Mouse (Mus musculus) lung, postnatal 0 days (tissue): Measurements from ENCODE around the gene Polr1e. TPM values are rescaled to one million over a fixed set of nuclear protein-coding genes. Genes with fewer than 3 reads are reported as not detected.
"Not testable (repeated sequence)": the region's sequence is repeated elsewhere in the genome, so short reads cannot be mapped to it uniquely, and the experiment has no call there.

ENCODE experiments used
- ATAC-seq: fragments of 200-750 bp; cut with Nextera tagmentation; 2 replicates; pipeline ENCODE4 v1.8.0; 2017; ENCODE audit warnings: moderate library complexity
- DNase-seq: peaks from one replicate; pipeline ENCODE4 v3.0.0-alpha.2; 2016; ENCODE audit warnings: low spot score
- H3K27ac ChIP-seq: fragments of 300-500 bp; sonication (generic); 2 replicates; pipeline ENCODE4 v1.5.1; 2014; ENCODE audit warnings: antibody characterized with exemption, mild to moderate bottlenecking, low read length, mixed read lengths
- H3K27me3 ChIP-seq: fragments of 300-500 bp; sonication (generic); replicated peaks from 2 replicates; pipeline ENCODE4 v1.6.1; 2014; ENCODE audit warnings: low read length, mixed read lengths; ENCODE audit not compliant: insufficient read depth
- H3K36me3 ChIP-seq: fragments of 300-500 bp; sonication (generic); 2 replicates; pipeline ENCODE4 v1.6.1; 2014; ENCODE audit warnings: low read length, mixed read lengths; ENCODE audit not compliant: insufficient read depth
- H3K4me1 ChIP-seq: fragments of 300-500 bp; sonication (generic); 2 replicates; pipeline ENCODE4 v1.6.1; 2014; ENCODE audit warnings: antibody characterized with exemption, low read depth, low read length, mixed read lengths; ENCODE audit not compliant: insufficient read depth
- H3K4me2 ChIP-seq: fragments of 300-500 bp; sonication (generic); replicated peaks from 2 replicates; pipeline ENCODE4 v1.6.1; 2014; ENCODE audit warnings: low read depth, mild to moderate bottlenecking, low read length, moderate library complexity, mixed read lengths
- H3K4me3 ChIP-seq: fragments of 300-500 bp; sonication (generic); 2 replicates; pipeline ENCODE4 v1.5.1; 2014; ENCODE audit warnings: low read depth, low read length
- H3K9ac ChIP-seq: fragments of 300-500 bp; sonication (generic); replicated peaks from 2 replicates; pipeline ENCODE4 v1.6.1; 2014; ENCODE audit warnings: low read depth, mild to moderate bottlenecking
- H3K9me3 ChIP-seq: fragments of 300-500 bp; sonication (generic); 2 replicates; pipeline ENCODE4 v1.6.1; 2016; ENCODE audit warnings: low read length, mixed read lengths
- CTCF ChIP-seq: IDR thresholded peaks from 2 replicates; pipeline ENCODE4 v1.5.1; 2016; ENCODE audit warnings: antibody characterized with exemption, mild to moderate bottlenecking
- EP300 ChIP-seq: IDR thresholded peaks from 2 replicates; pipeline ENCODE4 v1.6.1; 2016; ENCODE audit warnings: antibody characterized with exemption, mild to moderate bottlenecking, control low read depth
- WGBS: fragments of 180-500 bp; shearing (Covaris S2); extraction: QIAGEN DNeasy Blood & Tissue Kit; methylation state at CpG from one replicate; pipeline ENCODE4 v1.1.7; 2014; 5-methylcytosine and 5-hydroxymethylcytosine counted together
- polyA plus RNA-seq: library from polyadenylated mRNA; unstranded; fragments of >200 nt; fragmentation: Nextera tagmentation; extraction: Ambion mirVana; gene quantifications from 2 replicates; pipeline ENCODE4 v1.2.1, GENCODE M21; 2015

Gene Polr1e
- polyA plus RNA-seq, 1 experiment from 2014 or later, result 13.1 TPM

- Histone ChIP-seq H3K9ac (no peak overlapping the region), H3K9me3 (no peaks in the 10 kb centered on the region), H3K27me3 (no peaks in the 10 kb centered on the region), H3K4me3 (no peak overlapping the region), H3K36me3 (no peaks in the 10 kb centered on the region), H3K27ac (no peak overlapping the region), H3K4me2 (no peak overlapping the region), H3K4me1 (no peaks in the 10 kb centered on the region)
- WGBS, result 76% methylated on average over 6 of the region's 6 CpGs
- no peak for TF ChIP-seq EP300
- TF ChIP-seq CTCF, result no peak
- no peak for DNase-seq
- ATAC-seq, result no peak
Observed at GRCm38 (mm10) chr4:45073544-45073943, 55.2 kb downstream of the Polr1e start.

- H3K36me3 ChIP-seq, H3K4me3 ChIP-seq, H3K4me1 ChIP-seq, ATAC-seq, H3K4me2 ChIP-seq, H3K27me3 ChIP-seq, H3K9ac ChIP-seq, DNase-seq, H3K27ac ChIP-seq, H3K9me3 ChIP-seq: not testable (repeated sequence)
- 83% methylated on average over 3 of the region's 4 CpGs for WGBS
Observed at GRCm38 (mm10) chr4:45081041-45081440, 62.7 kb downstream of the Polr1e start.

- Histone ChIP-seq H3K27ac (no peak overlapping the region), H3K4me2 (no peak overlapping the region), H3K4me3 (no peak overlapping the region), H3K9me3 (no peaks in the 10 kb centered on the region), H3K9ac (no peak overlapping the region), H3K27me3 (no peaks in the 10 kb centered on the region), H3K4me1 (no peaks in the 10 kb centered on the region; the same call in 1 of the 2 replicates), H3K36me3 (no peaks in the 10 kb centered on the region)
- ATAC-seq, result no peak
- WGBS, result 75% methylated on average over 9 of the region's 9 CpGs
- TF ChIP-seq EP300 (no peak), CTCF (no peak)
- no peak for DNase-seq
Observed at GRCm38 (mm10) chr4:45082951-45083350, 64.6 kb downstream of the Polr1e start.

GRCm38 (mm10) chr4:45083487-45083886 is 65.1 kb downstream of the Polr1e start:
- H3K9me3 ChIP-seq, result no peaks in the 10 kb centered on the region
- WGBS, result 5% methylated on average over 8 of the region's 8 CpGs
- no peaks in the 10 kb centered on the region; the same call in 1 of the 2 replicates for H3K4me1 ChIP-seq

GRCm38 (mm10) chr4:45084021-45084894 is 65.9 kb downstream of the Polr1e start, which contains the start of gene Fbxo10:
Gene Fbxo10 (minus strand): TSS chr4:45084604.
- H3K4me2 ChIP-seq, result peak within 1 kb of the TSS; percentile 99
- peak within 1 kb of the TSS; percentile 74 for H3K27ac ChIP-seq
- DNase-seq, result peak; percentile 98
- under 1% methylated on average over 68 of the region's 77 CpGs for WGBS
- no peaks in the 10 kb centered on the region for H3K27me3 ChIP-seq
- H3K4me3 ChIP-seq, result peak within 1 kb of the TSS; percentile 76
- no peaks in the 10 kb centered on the region; the same call in 1 of the 2 replicates for H3K4me1 ChIP-seq
- H3K9me3 ChIP-seq, result no peaks in the 10 kb centered on the region
- peak; percentile 97 for ATAC-seq
- no peak for TF ChIP-seq EP300
- TF ChIP-seq CTCF, result no peak
- H3K36me3 ChIP-seq, result no peaks in the 10 kb centered on the region
- H3K9ac ChIP-seq, result peak within 1 kb of the TSS; percentile 74

More at GRCm38 (mm10) chr4:45083487-45083886, 65.1 kb downstream of the Polr1e start:
- peak overlapping the region; percentile 76 for H3K4me3 ChIP-seq
- DNase-seq (peak; percentile 10), ATAC-seq (no peak)
- H3K27ac ChIP-seq, result no peak overlapping the region
- no peaks in the 10 kb centered on the region for H3K27me3 ChIP-seq
- peak overlapping the region; percentile 99 for H3K4me2 ChIP-seq
- H3K9ac ChIP-seq, result peak overlapping the region; percentile 74; the same call in 1 of the 2 replicates
- H3K36me3 ChIP-seq, result no peaks in the 10 kb centered on the region
- no peak for TF ChIP-seq CTCF
- TF ChIP-seq EP300, result no peak

GRCm38 (mm10) chr4:45084895-45085290 is 66.5 kb downstream of the Polr1e start:
- WGBS, result 26% methylated on average over 8 of the region's 8 CpGs
- Histone ChIP-seq H3K27me3 (no peaks in the 10 kb centered on the region), H3K27ac (peak overlapping the region; percentile 20; the same call in 1 of the 2 replicates), H3K4me1 (no peaks in the 10 kb centered on the region; the same call in 1 of the 2 replicates), H3K9me3 (no peaks in the 10 kb centered on the region), H3K4me2 (peak overlapping the region; percentile 99), H3K9ac (no peak overlapping the region), H3K36me3 (no peaks in the 10 kb centered on the region), H3K4me3 (peak overlapping the region; percentile 76)
- peak; percentile 36 for ATAC-seq
- peak; percentile 72 for DNase-seq
- TF ChIP-seq EP300 (no peak), CTCF (no peak)

Other genes starting within 250 kb of the Polr1e start
- gene Grhpr, start 37.2 kb upstream of the Polr1e start, polyA plus RNA-seq, result 30.9 and 33.2 TPM in 2 replicates
- 10.3 and 11.7 TPM in 2 replicates for gene Zbtb5, start 6.2 kb upstream of the Polr1e start, polyA plus RNA-seq
- 5.9 and 6.3 TPM in 2 replicates for gene Fbxo10, start 66.0 kb downstream of the Polr1e start, polyA plus RNA-seq
- 144 and 151 TPM in 2 replicates for gene Tomm5, start 89.5 kb downstream of the Polr1e start, polyA plus RNA-seq
- gene Frmpd1, start 166.3 kb downstream of the Polr1e start, polyA plus RNA-seq, result 0.30 and 0.52 TPM in 2 replicates